ENCODE assay signal across 16 mouse cellular contexts in genomic region chr12:52879324-52879723, GRCm38 (mm10).
DNase-seq lines count a peak whose midpoint lies in the region; ATAC-seq and TF ChIP-seq lines count a peak whose summit lies in the region.
"Had no signal": no experiment of that assay in that cellular context is flagged by ENCODE, and none has a peak within 500 bp of the region (broad histone marks: within the 10 kb centered on the region; RNA-seq: fewer than 3 reads in every experiment).

No protein-coding gene starts in this region.

- H3K4me2 ChIP-seq in embryonic facial prominence, embryonic 14.5 days (ENCODE audit: low read depth, low read length): no peak overlapping the region
- H3K4me2 ChIP-seq in limb, embryonic 14.5 days (replicated peaks; ENCODE audit: low read depth, low read length, severe bottlenecking): no peak overlapping the region
- H3K4me2 ChIP-seq in midbrain, postnatal 0 days (ENCODE audit: low read depth, low read length, poor library complexity, severe bottlenecking): no peak overlapping the region
- H3K4me2 ChIP-seq: embryonic facial prominence, embryonic 13.5 days; hindbrain, embryonic 15.5 days; midbrain, embryonic 12.5 days; neural tube, embryonic 13.5 days had no signal

- no peak for TF ChIP-seq CTCF in lung, adult 2 months (IDR thresholded peaks at IDR 0.05; ENCODE audit: insufficient read depth, low read length)
- TF ChIP-seq CTCF in midbrain, postnatal 0 days (IDR thresholded peaks at IDR 0.05): no peak

- no peak overlapping the region for H3K27ac ChIP-seq in embryonic facial prominence, embryonic 14.5 days (replicated peaks; ENCODE audit: low read depth, low read length)
- H3K27ac ChIP-seq in embryonic facial prominence, embryonic 10.5 days (replicated peaks): no peak overlapping the region
- no peak overlapping the region for H3K27ac ChIP-seq in limb, embryonic 14.5 days (replicated peaks; ENCODE audit: low read depth, low read length)
- H3K27ac ChIP-seq in midbrain, postnatal 0 days (ENCODE audit: low read depth, low read length): no peak overlapping the region
- H3K27ac ChIP-seq: embryonic facial prominence, embryonic 13.5 days; hindbrain, embryonic 15.5 days; midbrain, embryonic 12.5 days; neural tube, embryonic 13.5 days had no signal

- WGBS in embryonic facial prominence, embryonic 14.5 days: 62% methylated on average over 8 of the region's 8 CpGs
- 87% methylated on average over 8 of the region's 8 CpGs for WGBS in embryonic facial prominence, embryonic 10.5 days
- 71% methylated on average over 8 of the region's 8 CpGs for WGBS in lung, adult 2 months
- WGBS in limb, embryonic 14.5 days: 74% methylated on average over 8 of the region's 8 CpGs
- WGBS in midbrain, postnatal 0 days: 94% methylated on average over 8 of the region's 8 CpGs

- H3K4me1 ChIP-seq in embryonic facial prominence, embryonic 14.5 days (ENCODE audit: control insufficient read depth, insufficient read depth, low read length): no peaks in the 10 kb centered on the region
- peaks cover 14% of the 10 kb centered on the region for H3K4me1 ChIP-seq in embryonic facial prominence, embryonic 10.5 days
- no peaks in the 10 kb centered on the region for H3K4me1 ChIP-seq in lung, adult 2 months (ENCODE audit: control insufficient read depth, insufficient read depth, low read length)
- no peaks in the 10 kb centered on the region; the same call in 1 of the 2 replicates for H3K4me1 ChIP-seq in limb, embryonic 14.5 days (ENCODE audit: control insufficient read depth, insufficient read depth, low read length)
- H3K4me1 ChIP-seq in midbrain, postnatal 0 days (ENCODE audit: insufficient read depth, low read length): no peaks in the 10 kb centered on the region
- H3K4me1 ChIP-seq: embryonic facial prominence, embryonic 13.5 days had no signal

- no peak overlapping the region for H3K4me3 ChIP-seq in embryonic facial prominence, embryonic 14.5 days (ENCODE audit: low read depth, low read length)
- H3K4me3 ChIP-seq in embryonic facial prominence, embryonic 10.5 days: no peak overlapping the region
- no peak overlapping the region for H3K4me3 ChIP-seq in lung, adult 2 months (replicated peaks; ENCODE audit: extremely low read depth, low read depth, low read length)
- H3K4me3 ChIP-seq in limb, embryonic 14.5 days (replicated peaks; ENCODE audit: low read length): no peak overlapping the region
- no peak overlapping the region for H3K4me3 ChIP-seq in midbrain, postnatal 0 days (ENCODE audit: low read depth, low read length)
- H3K4me3 ChIP-seq: embryonic facial prominence, embryonic 13.5 days; hindbrain, embryonic 15.5 days; midbrain, embryonic 12.5 days; neural tube, embryonic 13.5 days had no signal

- H3K36me3 ChIP-seq in embryonic facial prominence, embryonic 14.5 days (ENCODE audit: control insufficient read depth, insufficient read depth, low read length): no peaks in the 10 kb centered on the region
- H3K36me3 ChIP-seq in embryonic facial prominence, embryonic 10.5 days (replicated peaks): no peaks in the 10 kb centered on the region
- H3K36me3 ChIP-seq in limb, embryonic 14.5 days (ENCODE audit: control insufficient read depth, insufficient read depth, low read length): no peaks in the 10 kb centered on the region
- H3K36me3 ChIP-seq in midbrain, postnatal 0 days (ENCODE audit: insufficient read depth, low read length): no peaks in the 10 kb centered on the region; the same call in 1 of the 2 replicates
- H3K36me3 ChIP-seq: embryonic facial prominence, embryonic 13.5 days had no signal

- no peaks in the 10 kb centered on the region for H3K9me3 ChIP-seq in embryonic facial prominence, embryonic 14.5 days (ENCODE audit: control insufficient read depth, low read length)
- H3K9me3 ChIP-seq in embryonic facial prominence, embryonic 10.5 days: no peaks in the 10 kb centered on the region
- H3K9me3 ChIP-seq in limb, embryonic 14.5 days (ENCODE audit: control insufficient read depth, low read length): no peaks in the 10 kb centered on the region
- no peaks in the 10 kb centered on the region for H3K9me3 ChIP-seq in midbrain, postnatal 0 days (ENCODE audit: low read length)
- H3K9me3 ChIP-seq: embryonic facial prominence, embryonic 13.5 days; hindbrain, embryonic 15.5 days; midbrain, embryonic 12.5 days; neural tube, embryonic 13.5 days had no signal

- no peaks in the 10 kb centered on the region for H3K27me3 ChIP-seq in embryonic facial prominence, embryonic 14.5 days (replicated peaks; ENCODE audit: control insufficient read depth, insufficient read depth, low read length)
- no peaks in the 10 kb centered on the region for H3K27me3 ChIP-seq in embryonic facial prominence, embryonic 10.5 days (replicated peaks; ENCODE audit: low read depth, poor library complexity, severe bottlenecking)
- H3K27me3 ChIP-seq in limb, embryonic 14.5 days (ENCODE audit: control insufficient read depth, insufficient read depth, low read length): no peaks in the 10 kb centered on the region
- H3K27me3 ChIP-seq in midbrain, postnatal 0 days (ENCODE audit: insufficient read depth, low read length): no peaks in the 10 kb centered on the region
- H3K27me3 ChIP-seq: embryonic facial prominence, embryonic 13.5 days; hindbrain, embryonic 15.5 days; midbrain, embryonic 12.5 days; neural tube, embryonic 13.5 days had no signal

- DNase-seq in embryonic facial prominence, embryonic 14.5 days (ENCODE audit: low spot score): peak; percentile 67
- no peak for DNase-seq in embryonic facial prominence, embryonic 10.5 days (ENCODE audit: low spot score)
- DNase-seq in lung, adult 18-20 months: peak; percentile 22 to 59
- no peak for DNase-seq in lung, adult 2 months
- DNase-seq in limb, embryonic 14.5 days (ENCODE audit: low spot score): peak; percentile 33
- no peak for DNase-seq in midbrain, postnatal 0 days (ENCODE audit: low spot score)
- DNase-seq in layer of hippocampus, postnatal 36 days: no peak
- DNase-seq: cerebellum, postnatal 10 days; liver; right cerebral cortex, adult 18-20 months; thymus, postnatal 4 days had no signal

- ATAC-seq in embryonic facial prominence, embryonic 14.5 days (ENCODE audit: low read depth): peak; percentile 30; the same call in 1 of the 2 replicates
- no peak for ATAC-seq in limb, embryonic 14.5 days (ENCODE audit: low FRiP score, low read depth)
- no peak for ATAC-seq in midbrain, postnatal 0 days (ENCODE audit: low FRiP score)
- no peak for ATAC-seq in inflammation-experienced regulatory T-cells, adult 6 months

- H3K9ac ChIP-seq in embryonic facial prominence, embryonic 14.5 days (ENCODE audit: low read depth, low read length): no peak overlapping the region
- no peak overlapping the region for H3K9ac ChIP-seq in limb, embryonic 14.5 days (ENCODE audit: low read depth, low read length, severe bottlenecking)
- H3K9ac ChIP-seq in midbrain, postnatal 0 days (replicated peaks; ENCODE audit: low read length, poor library complexity, severe bottlenecking): no peak overlapping the region
- H3K9ac ChIP-seq: embryonic facial prominence, embryonic 13.5 days; hindbrain, embryonic 15.5 days; midbrain, embryonic 12.5 days; neural tube, embryonic 13.5 days had no signal

- TF ChIP-seq POLR2A in lung, adult 2 months (IDR thresholded peaks at IDR 0.05; ENCODE audit: borderline replicate concordance, extremely low read depth, low read depth, low read length): no peak
- no peak for TF ChIP-seq POLR2A in limb, embryonic 14.5 days (IDR thresholded peaks at IDR 0.05; ENCODE audit: borderline replicate concordance, extremely low read depth, insufficient read depth, insufficient read length)

Comparison
In these comparisons a context has a peak if more than half of its experiments do, and no peak if none do; other contexts are left out.
1. DNase-seq: peak in embryonic facial prominence, embryonic 14.5 days (single experiment), lung, adult 18-20 months (2 of 2) and limb, embryonic 14.5 days (single experiment); none in embryonic facial prominence, embryonic 10.5 days (single experiment), lung, adult 2 months (single experiment), midbrain, postnatal 0 days (single experiment) and layer of hippocampus, postnatal 36 days (0 of 2).